Mouse (Mus musculus): Measurements from ENCODE around the gene Cytl1. TPM values are rescaled to one million over a fixed set of nuclear protein-coding genes. Genes with fewer than 3 reads are reported as not detected.

The Cytl1 gene
- polyA plus RNA-seq (2014; fragmentation: Nextera tagmentation; extraction: Ambion mirVana), result 1.0 and 1.2 TPM in 2 replicates

DNA sequence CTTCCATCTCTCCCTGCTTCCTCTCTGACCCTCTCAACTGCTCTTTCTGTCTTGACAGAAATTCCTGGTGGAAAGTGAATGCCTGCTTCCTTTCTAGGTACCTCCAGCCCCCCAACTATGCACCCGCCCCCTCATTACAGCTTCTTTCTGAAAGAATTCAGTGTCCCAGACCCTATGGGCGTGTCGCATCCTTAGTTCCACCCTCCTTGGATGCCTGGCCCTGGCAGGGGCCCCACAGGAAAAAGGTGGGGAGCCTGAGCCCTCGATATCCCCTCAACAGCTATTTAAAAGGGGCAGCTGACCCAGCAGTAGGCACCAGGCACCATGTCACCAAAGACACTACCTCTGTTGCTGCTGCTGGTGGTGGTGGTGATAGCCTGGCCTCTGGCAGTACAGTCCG lies at the start of gene Cytl1:
Gene Cytl1, plus strand, starts transcription at position 296 of the 400 bp plus-strand sequence.
- ATAC-seq (replicated peaks; ENCODE audit: insufficient number of reproducible peaks, low FRiP score, low TSS enrichment, low read depth) (no peak), DNase-seq (ENCODE audit: low spot score) (no peak)
- Histone ChIP-seq H3K4me1 (ENCODE audit: control insufficient read depth, insufficient read depth, low read length) (no peaks in the 10 kb centered on the region), H3K36me3 (replicated peaks; ENCODE audit: control insufficient read depth, insufficient read depth, low read depth, low read length) (no peaks in the 10 kb centered on the region), H3K9me3 (replicated peaks; ENCODE audit: control insufficient read depth, low read length) (no peaks in the 10 kb centered on the region), H3K9ac (replicated peaks; ENCODE audit: low read length) (no peak within 1 kb of the TSS), H3K27me3 (ENCODE audit: control insufficient read depth, insufficient read depth, low read length) (no peaks in the 10 kb centered on the region; the same call in 1 of the 2 replicates), H3K4me2 (ENCODE audit: low read depth, low read length) (no peak within 1 kb of the TSS), H3K4me3 (ENCODE audit: low read depth, low read length) (no peak within 1 kb of the TSS), H3K27ac (replicated peaks; ENCODE audit: low read depth, low read length) (no peak within 1 kb of the TSS)
- 41% methylated on average over 5 of the region's 5 CpGs for WGBS

DNA sequence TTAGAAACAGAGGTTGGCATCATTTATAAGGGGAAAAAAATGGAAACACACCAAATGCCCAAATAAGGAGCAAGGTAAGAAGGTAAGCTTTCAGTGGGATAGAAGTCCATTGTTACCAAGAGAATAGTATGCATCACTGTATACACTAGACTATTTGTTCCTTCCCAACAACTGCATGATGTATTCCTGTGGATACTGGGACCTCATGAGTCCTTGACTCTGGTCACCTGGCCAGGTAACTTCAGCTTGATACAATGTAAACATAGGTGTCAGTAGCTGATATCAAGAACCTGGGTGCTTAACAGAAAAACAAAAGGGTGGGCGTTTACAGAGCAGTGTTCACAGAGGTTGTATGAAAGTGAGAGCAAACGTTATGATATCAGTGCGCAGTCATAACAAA lies 42.6 kb upstream of the Cytl1 start:
- 84% methylated on average over 3 of the region's 3 CpGs for WGBS
- Histone ChIP-seq H3K27ac (replicated peaks; ENCODE audit: low read depth, low read length) (no peak overlapping the region), H3K36me3 (replicated peaks; ENCODE audit: control insufficient read depth, insufficient read depth, low read depth, low read length) (no peaks in the 10 kb centered on the region), H3K9ac (replicated peaks; ENCODE audit: low read length) (no peak overlapping the region), H3K9me3 (replicated peaks; ENCODE audit: control insufficient read depth, low read length) (no peaks in the 10 kb centered on the region), H3K4me2 (ENCODE audit: low read depth, low read length) (no peak overlapping the region), H3K4me3 (ENCODE audit: low read depth, low read length) (no peak overlapping the region), H3K4me1 (ENCODE audit: control insufficient read depth, insufficient read depth, low read length) (no peaks in the 10 kb centered on the region), H3K27me3 (ENCODE audit: control insufficient read depth, insufficient read depth, low read length) (no peaks in the 10 kb centered on the region)
- DNase-seq (ENCODE audit: low spot score), result no peak
- ATAC-seq (replicated peaks; ENCODE audit: insufficient number of reproducible peaks, low FRiP score, low TSS enrichment, low read depth), result no peak

- no peak overlapping the region for H3K4me2 ChIP-seq (ENCODE audit: low read depth, low read length)
- H3K4me1 ChIP-seq (ENCODE audit: control insufficient read depth, insufficient read depth, low read length), result no peaks in the 10 kb centered on the region
- H3K36me3 ChIP-seq (replicated peaks; ENCODE audit: control insufficient read depth, insufficient read depth, low read depth, low read length), result no peaks in the 10 kb centered on the region
- no peaks in the 10 kb centered on the region for H3K9me3 ChIP-seq (replicated peaks; ENCODE audit: control insufficient read depth, low read length)
- no peak for DNase-seq (ENCODE audit: low spot score)
- H3K27ac ChIP-seq (replicated peaks; ENCODE audit: low read depth, low read length), result no peak overlapping the region
- 33% methylated on average over 4 of the region's 4 CpGs for WGBS
- no peak for ATAC-seq (replicated peaks; ENCODE audit: insufficient number of reproducible peaks, low FRiP score, low TSS enrichment, low read depth)
- H3K9ac ChIP-seq (replicated peaks; ENCODE audit: low read length), result no peak overlapping the region
- H3K4me3 ChIP-seq (ENCODE audit: low read depth, low read length), result no peak overlapping the region
- no peaks in the 10 kb centered on the region for H3K27me3 ChIP-seq (ENCODE audit: control insufficient read depth, insufficient read depth, low read length)
Observed at GRCm38 (mm10) chr5:37695773-37696172, 39.5 kb upstream of the Cytl1 start.

- no peak overlapping the region for H3K4me2 ChIP-seq (ENCODE audit: low read depth, low read length)
- 91% methylated on average over 7 of the region's 7 CpGs for WGBS
- no peaks in the 10 kb centered on the region for H3K36me3 ChIP-seq (replicated peaks; ENCODE audit: control insufficient read depth, insufficient read depth, low read depth, low read length)
- H3K4me3 ChIP-seq (ENCODE audit: low read depth, low read length), result no peak overlapping the region
- no peaks in the 10 kb centered on the region for H3K27me3 ChIP-seq (ENCODE audit: control insufficient read depth, insufficient read depth, low read length)
- no peak overlapping the region for H3K9ac ChIP-seq (replicated peaks; ENCODE audit: low read length)
- ATAC-seq (replicated peaks; ENCODE audit: insufficient number of reproducible peaks, low FRiP score, low TSS enrichment, low read depth), result no peak
- H3K9me3 ChIP-seq (replicated peaks; ENCODE audit: control insufficient read depth, low read length), result no peaks in the 10 kb centered on the region
- no peaks in the 10 kb centered on the region for H3K4me1 ChIP-seq (ENCODE audit: control insufficient read depth, insufficient read depth, low read length)
- H3K27ac ChIP-seq (replicated peaks; ENCODE audit: low read depth, low read length), result no peak overlapping the region
- DNase-seq (ENCODE audit: low spot score), result no peak
Observed at GRCm38 (mm10) chr5:37697286-37697685, 38.0 kb upstream of the Cytl1 start.

GRCm38 (mm10) chr5:37699757-37700156 lies 35.6 kb upstream of the Cytl1 start:
- H3K4me1 ChIP-seq (ENCODE audit: control insufficient read depth, insufficient read depth, low read length), result no peaks in the 10 kb centered on the region
- no peaks in the 10 kb centered on the region for H3K36me3 ChIP-seq (replicated peaks; ENCODE audit: control insufficient read depth, insufficient read depth, low read depth, low read length)
- no peak for ATAC-seq (replicated peaks; ENCODE audit: insufficient number of reproducible peaks, low FRiP score, low TSS enrichment, low read depth)

GRCm38 (mm10) chr5:37704962-37705361 lies 30.4 kb upstream of the Cytl1 start:
- ATAC-seq (replicated peaks; ENCODE audit: insufficient number of reproducible peaks, low FRiP score, low TSS enrichment, low read depth) (no peak), DNase-seq (ENCODE audit: low spot score) (no peak)

More at GRCm38 (mm10) chr5:37699757-37700156, 35.6 kb upstream of the Cytl1 start:
- Histone ChIP-seq H3K4me2 (ENCODE audit: low read depth, low read length) (no peak overlapping the region), H3K27ac (replicated peaks; ENCODE audit: low read depth, low read length) (no peak overlapping the region), H3K9ac (replicated peaks; ENCODE audit: low read length) (no peak overlapping the region), H3K4me3 (ENCODE audit: low read depth, low read length) (no peak overlapping the region), H3K9me3 (replicated peaks; ENCODE audit: control insufficient read depth, low read length) (no peaks in the 10 kb centered on the region), H3K27me3 (ENCODE audit: control insufficient read depth, insufficient read depth, low read length) (no peaks in the 10 kb centered on the region)
- 75% methylated on average over 12 of the region's 12 CpGs for WGBS
- DNase-seq (ENCODE audit: low spot score), result no peak

GRCm38 (mm10) chr5:37708124-37708523 lies 27.2 kb upstream of the Cytl1 start:
- H3K27ac ChIP-seq (replicated peaks; ENCODE audit: low read depth, low read length), result no peak overlapping the region
- no peak overlapping the region for H3K9ac ChIP-seq (replicated peaks; ENCODE audit: low read length)
- ATAC-seq (replicated peaks; ENCODE audit: insufficient number of reproducible peaks, low FRiP score, low TSS enrichment, low read depth) (no peak), DNase-seq (ENCODE audit: low spot score) (no peak)
- no peak overlapping the region for H3K4me2 ChIP-seq (ENCODE audit: low read depth, low read length)
- H3K27me3 ChIP-seq (ENCODE audit: control insufficient read depth, insufficient read depth, low read length), result no peaks in the 10 kb centered on the region
- no peaks in the 10 kb centered on the region for H3K9me3 ChIP-seq (replicated peaks; ENCODE audit: control insufficient read depth, low read length)
- no peak overlapping the region for H3K4me3 ChIP-seq (ENCODE audit: low read depth, low read length)
- H3K4me1 ChIP-seq (ENCODE audit: control insufficient read depth, insufficient read depth, low read length), result no peaks in the 10 kb centered on the region
- 74% methylated on average over 3 of the region's 3 CpGs for WGBS
- H3K36me3 ChIP-seq (replicated peaks; ENCODE audit: control insufficient read depth, insufficient read depth, low read depth, low read length), result no peaks in the 10 kb centered on the region

More at GRCm38 (mm10) chr5:37704962-37705361, 30.4 kb upstream of the Cytl1 start:
- Histone ChIP-seq H3K4me2 (ENCODE audit: low read depth, low read length) (no peak overlapping the region), H3K9ac (replicated peaks; ENCODE audit: low read length) (no peak overlapping the region), H3K36me3 (replicated peaks; ENCODE audit: control insufficient read depth, insufficient read depth, low read depth, low read length) (no peaks in the 10 kb centered on the region), H3K4me3 (ENCODE audit: low read depth, low read length) (no peak overlapping the region), H3K27me3 (ENCODE audit: control insufficient read depth, insufficient read depth, low read length) (no peaks in the 10 kb centered on the region), H3K4me1 (ENCODE audit: control insufficient read depth, insufficient read depth, low read length) (no peaks in the 10 kb centered on the region), H3K27ac (replicated peaks; ENCODE audit: low read depth, low read length) (no peak overlapping the region), H3K9me3 (replicated peaks; ENCODE audit: control insufficient read depth, low read length) (no peaks in the 10 kb centered on the region)
- WGBS, result 89% methylated on average over 2 of the region's 2 CpGs

DNA sequence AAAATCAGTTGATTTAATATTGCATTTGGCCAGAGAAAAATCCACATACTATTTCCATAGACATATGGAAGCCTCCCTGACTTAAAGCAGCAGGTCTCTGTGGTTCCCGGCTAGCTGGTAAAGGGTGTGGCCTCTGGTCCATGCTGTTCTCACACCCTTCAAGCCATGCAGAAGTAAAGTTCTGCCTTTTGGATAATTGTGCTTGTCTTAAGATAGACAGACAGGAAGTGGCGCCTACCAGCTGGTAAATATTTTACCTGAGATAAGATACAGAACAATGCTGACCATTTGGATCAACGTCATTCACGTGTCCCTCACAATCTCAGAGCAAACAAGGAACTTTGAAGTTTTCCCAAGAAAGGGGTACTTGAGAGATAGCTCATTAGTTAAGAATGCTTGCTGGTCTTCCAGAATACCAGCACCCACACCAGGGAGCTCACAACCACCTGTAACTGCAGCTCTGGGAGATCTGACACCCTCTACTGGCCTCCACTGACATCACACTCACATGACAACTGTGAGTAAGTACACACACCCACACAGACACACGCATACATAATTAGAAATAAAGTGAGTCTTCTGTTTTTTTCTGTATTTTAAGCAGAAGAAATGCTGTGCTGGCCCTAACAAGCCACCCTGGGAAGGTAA lies 25.9 kb upstream of the Cytl1 start:
- WGBS, result 85% methylated on average over 5 of the region's 5 CpGs
- DNase-seq (ENCODE audit: low spot score), result no peak
- Histone ChIP-seq H3K36me3 (replicated peaks; ENCODE audit: control insufficient read depth, insufficient read depth, low read depth, low read length) (no peaks in the 10 kb centered on the region), H3K4me1 (ENCODE audit: control insufficient read depth, insufficient read depth, low read length) (no peaks in the 10 kb centered on the region), H3K9me3 (replicated peaks; ENCODE audit: control insufficient read depth, low read length) (no peaks in the 10 kb centered on the region), H3K9ac (replicated peaks; ENCODE audit: low read length) (no peak overlapping the region), H3K27me3 (ENCODE audit: control insufficient read depth, insufficient read depth, low read length) (no peaks in the 10 kb centered on the region), H3K4me2 (ENCODE audit: low read depth, low read length) (no peak overlapping the region), H3K27ac (replicated peaks; ENCODE audit: low read depth, low read length) (no peak overlapping the region), H3K4me3 (ENCODE audit: low read depth, low read length) (no peak overlapping the region)
- no peak for ATAC-seq (replicated peaks; ENCODE audit: insufficient number of reproducible peaks, low FRiP score, low TSS enrichment, low read depth)

Measured in embryonic facial prominence, embryonic 11.5 days (tissue).